Mouse (Mus musculus) liver (tissue): ENCODE measurements at regions not wholly inside any gene's neighbourhood (a gene's known extent, or its start where the extent isn't known, plus 50 kb on each side); places are given as distances from the start of the nearest gene placed in this dataset.

Experiments
- DNase-seq: peaks from one replicate; pipeline ENCODE4 v3.0.0-alpha.2; 2020; ENCODE audit warnings: mixed read lengths

GRCm38 (mm10) chr13:51930931-51931330, 84.5 kb downstream of the Gadd45g start:
- no peak for DNase-seq

DNA sequence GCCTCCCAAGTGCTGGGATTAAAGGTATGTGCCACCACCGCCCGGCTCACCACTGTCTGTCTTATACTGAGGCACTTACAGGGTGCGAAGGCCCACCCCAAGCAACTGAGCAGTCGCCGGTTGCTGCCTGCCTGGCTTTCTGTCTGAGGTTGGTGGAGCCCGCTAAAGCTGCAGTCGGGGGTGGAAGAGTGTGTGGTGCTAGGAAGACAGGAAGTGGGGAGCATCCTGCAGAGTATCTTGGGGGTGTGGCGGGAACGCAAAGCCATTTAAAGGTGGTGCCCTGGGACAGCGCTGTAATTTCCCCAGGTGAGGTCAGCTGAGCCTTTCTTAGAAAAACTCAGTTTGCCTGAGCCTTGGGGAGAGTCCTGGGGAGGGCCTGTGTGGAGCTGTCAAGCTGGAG, 89.3 kb downstream of the Gadd45g start:
- DNase-seq = no peak

GRCm38 (mm10) chr13:51936441-51936840, 90.0 kb downstream of the Gadd45g start:
- DNase-seq = no peak

GRCm38 (mm10) chr13:51937898-51938297, 91.4 kb downstream of the Gadd45g start:
- DNase-seq = no peak

DNA sequence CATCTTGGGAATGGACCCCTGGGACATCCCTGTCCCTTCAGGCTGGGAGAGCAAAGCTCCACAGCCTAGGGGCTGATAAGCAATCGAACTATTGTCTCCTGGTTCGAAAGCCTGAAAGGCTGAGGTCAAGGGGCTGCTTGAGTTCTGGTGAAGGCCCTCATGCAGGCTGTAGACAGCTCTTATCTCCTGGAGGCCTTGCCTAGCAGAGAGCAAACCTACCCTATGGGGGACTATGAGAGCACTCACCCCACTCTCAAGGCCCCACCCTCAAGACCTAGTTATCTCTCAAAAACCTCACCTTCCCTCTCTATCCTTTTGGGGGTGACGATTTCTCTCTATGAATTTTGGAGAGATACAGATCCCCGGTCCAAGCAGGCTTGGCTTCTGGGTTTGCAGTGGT, 92.8 kb downstream of the Gadd45g start:
- DNase-seq = peak; percentile 27

DNA sequence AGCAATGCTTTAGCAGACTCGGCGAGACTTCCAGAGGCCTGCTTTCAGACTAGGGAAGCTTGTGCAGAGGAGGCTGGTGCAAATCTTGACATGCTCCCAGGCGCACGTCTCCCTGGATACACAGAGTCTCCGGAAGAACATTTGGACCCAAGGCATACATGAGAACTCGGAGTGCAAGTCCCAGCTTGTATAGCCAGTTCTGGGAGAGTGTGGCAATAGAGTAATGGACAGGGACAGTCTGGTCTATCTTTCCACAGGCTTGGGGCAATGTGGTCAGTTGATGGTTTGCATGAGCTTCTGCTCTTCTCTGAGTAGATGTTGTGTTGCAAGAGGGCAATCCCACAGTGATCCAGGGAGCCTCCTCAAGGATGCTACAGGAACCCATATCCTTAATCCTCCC, 93.2 kb downstream of the Gadd45g start:
- DNase-seq = no peak

DNA sequence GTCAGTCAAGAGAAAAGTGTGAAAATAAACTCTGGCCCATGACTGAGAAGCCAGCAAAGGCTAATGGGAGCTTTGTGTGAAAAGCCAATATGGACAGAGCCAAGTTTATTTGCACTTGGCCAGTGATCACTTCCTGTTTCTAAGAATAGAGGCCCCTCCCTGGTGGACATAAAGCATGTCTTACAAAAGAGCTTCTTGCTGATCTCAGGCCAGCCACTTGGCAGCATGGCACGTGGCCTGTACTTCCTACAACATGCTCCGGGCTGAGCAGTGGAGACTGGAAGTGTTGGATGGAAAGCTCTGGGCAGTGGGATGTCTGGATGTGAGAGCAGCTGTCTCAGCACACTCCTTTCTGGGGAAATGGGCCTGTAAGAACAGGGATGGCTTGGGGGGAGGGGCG, 99.7 kb downstream of the Gadd45g start:
- DNase-seq = peak; percentile 22

- DNase-seq = no peak
Observed at GRCm38 (mm10) chr13:51948896-51949295, 102.4 kb downstream of the Gadd45g start.

GRCm38 (mm10) chr13:51951506-51952038, 105.1 kb downstream of the Gadd45g start:
- DNase-seq = no peak

- no peak for DNase-seq
Observed at GRCm38 (mm10) chr13:51953084-51953483, 106.6 kb downstream of the Gadd45g start.

DNA sequence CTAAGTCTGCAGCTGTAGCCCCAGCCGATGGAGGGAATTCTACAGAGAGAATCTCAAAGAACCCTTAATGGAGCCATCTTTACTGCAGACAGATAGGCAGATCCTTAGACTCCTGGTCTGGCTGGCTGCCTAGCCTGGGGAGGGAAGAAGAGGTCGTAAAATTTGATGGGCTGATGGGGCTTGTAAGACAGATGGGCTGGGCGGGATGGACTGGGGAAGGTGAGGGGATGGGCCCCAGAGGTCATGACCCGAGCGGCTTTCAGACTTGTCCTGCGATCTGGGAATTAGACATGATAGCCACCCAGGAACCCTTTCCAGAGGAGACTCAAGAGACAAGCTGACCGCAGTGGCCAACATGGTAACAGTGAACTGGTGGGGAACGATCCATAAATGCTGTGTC, 107.1 kb downstream of the Gadd45g start:
- no peak for DNase-seq

DNA sequence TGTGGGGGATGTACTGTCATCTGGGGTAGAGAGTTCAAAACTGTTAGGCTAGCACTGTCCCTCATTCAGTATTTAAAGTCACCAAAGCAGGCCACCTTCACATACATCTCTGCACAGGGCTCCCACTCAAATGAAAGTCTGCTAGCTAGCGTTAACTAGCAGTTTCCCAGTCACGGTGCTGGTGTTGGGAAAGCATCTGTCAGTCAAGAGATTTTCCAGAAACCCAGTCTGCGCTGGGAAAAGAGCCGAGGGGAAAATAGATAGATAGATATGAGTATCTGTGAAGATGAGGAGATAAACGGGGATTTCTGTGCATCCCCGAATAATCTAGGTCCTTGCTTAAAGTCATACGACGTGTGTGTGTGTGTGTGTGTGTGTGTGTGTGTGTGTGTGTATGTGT, 110.6 kb downstream of the Gadd45g start:
- no peak for DNase-seq

DNA sequence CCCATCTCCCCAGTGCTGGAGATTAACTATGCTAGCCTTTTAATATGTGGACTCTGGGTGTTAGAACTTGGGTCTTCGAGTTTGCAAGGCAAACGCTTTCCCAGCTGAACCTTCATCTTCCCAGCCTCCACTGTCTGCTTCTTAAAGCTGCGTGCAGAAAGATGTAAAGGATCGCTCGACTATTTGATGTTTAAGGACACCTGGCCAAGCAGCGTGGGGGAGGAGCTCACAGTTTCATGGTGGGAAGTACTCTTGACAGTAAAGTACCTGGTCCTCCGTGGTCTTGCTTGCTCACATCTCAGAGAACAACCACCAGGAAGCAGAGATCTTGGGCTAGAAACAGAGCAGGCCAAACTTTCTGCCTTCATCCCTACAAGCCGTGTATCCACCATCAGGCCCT, 113.1 kb downstream of the Gadd45g start:
- no peak for DNase-seq

- no peak for DNase-seq
Observed at GRCm38 (mm10) chr13:51960262-51960661, 113.8 kb downstream of the Gadd45g start.

- DNase-seq = peak; percentile 11
Observed at GRCm38 (mm10) chr13:51962191-51962611, 115.7 kb downstream of the Gadd45g start.

DNA sequence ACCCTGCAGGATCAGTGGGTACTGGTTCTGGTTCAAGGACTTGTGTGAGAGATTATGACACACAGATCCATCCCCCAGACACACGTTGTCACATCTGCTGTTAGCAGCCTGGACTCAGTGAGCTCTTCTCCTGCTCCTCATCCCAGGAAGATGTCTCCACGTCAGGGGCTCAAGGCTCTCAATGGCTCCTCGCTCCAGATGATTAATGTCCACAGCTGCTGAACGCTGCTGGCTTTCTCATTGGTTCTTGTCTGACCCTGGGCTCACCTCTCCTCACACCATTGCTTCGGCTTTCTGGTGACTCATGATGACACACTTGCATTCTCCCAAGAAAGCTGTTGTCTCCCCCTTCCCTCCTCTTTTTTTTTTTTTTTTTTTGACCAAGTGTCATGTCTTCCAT, 116.2 kb downstream of the Gadd45g start:
- DNase-seq = no peak

- DNase-seq = no peak
Observed at GRCm38 (mm10) chr13:51963966-51964365, 117.5 kb downstream of the Gadd45g start.

GRCm38 (mm10) chr13:51964416-51964815, 117.9 kb downstream of the Gadd45g start:
- DNase-seq = peak; percentile 23

DNA sequence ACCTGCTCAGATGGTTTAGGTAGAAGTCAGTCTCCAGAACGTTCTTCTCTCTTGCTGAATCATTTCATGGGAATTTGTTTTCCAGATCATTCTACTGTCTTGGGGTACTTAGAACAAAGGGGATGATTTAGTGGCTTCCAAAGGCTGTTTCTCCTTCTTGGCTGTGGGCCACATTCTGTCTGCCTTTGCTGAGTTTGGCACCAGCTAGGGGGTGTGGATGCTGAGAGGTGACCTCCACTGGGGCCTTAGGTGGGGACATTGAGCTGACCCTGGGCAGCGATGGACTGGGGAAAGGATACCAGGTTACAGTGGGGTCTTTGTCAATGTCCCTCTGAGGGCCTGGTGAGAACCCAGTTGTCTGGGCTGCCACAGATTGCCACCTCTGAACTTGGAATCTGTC, 118.4 kb downstream of the Gadd45g start:
- no peak for DNase-seq

GRCm38 (mm10) chr13:51968103-51968502, 121.6 kb downstream of the Gadd45g start:
- no peak for DNase-seq

DNA sequence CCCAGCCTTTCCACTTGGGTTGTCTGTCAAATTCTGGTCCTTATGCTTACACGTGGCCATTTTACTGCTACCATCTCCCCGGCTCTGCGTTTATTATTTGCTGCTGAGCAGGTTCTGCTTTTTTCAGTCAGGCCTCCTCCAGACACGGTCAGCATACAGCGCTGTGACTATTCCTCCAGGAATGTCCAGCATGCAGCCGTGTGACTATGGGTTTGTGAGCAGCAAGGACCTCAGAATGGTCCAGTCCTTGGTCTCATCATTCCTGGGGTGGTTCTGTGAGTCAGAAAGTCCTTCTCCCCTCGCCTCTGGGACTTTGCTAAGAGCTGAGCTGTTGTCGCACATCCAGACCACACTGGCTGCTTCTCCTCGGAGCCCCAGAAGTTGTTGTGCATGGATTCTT, 122.3 kb downstream of the Gadd45g start:
- DNase-seq = no peak

DNA sequence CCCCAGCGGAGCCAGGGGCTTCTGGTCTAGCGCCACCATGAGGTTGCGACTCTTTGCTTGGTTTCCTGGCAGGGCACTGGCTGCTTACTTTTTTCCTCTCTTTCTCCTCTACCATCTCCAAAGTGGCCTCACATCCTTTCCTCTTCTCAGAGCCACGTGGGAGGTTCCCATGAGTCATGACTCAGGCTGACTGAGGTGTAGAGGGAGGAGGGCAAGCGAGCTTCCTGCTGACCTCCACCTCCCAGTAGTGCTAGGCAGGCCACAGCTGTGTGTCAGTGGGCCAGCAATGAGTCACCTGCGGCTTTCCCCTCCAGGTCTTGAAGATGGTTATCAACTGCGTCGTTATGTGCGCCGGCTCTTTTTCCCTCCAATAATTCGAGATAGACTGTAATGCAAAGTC, 123.6 kb downstream of the Gadd45g start:
- DNase-seq = peak; percentile 18

GRCm38 (mm10) chr13:51972656-51973310, 126.3 kb downstream of the Gadd45g start:
- DNase-seq = no peak

- DNase-seq = peak; percentile 31
Observed at GRCm38 (mm10) chr13:51973461-51973860, 127.0 kb downstream of the Gadd45g start.

DNA sequence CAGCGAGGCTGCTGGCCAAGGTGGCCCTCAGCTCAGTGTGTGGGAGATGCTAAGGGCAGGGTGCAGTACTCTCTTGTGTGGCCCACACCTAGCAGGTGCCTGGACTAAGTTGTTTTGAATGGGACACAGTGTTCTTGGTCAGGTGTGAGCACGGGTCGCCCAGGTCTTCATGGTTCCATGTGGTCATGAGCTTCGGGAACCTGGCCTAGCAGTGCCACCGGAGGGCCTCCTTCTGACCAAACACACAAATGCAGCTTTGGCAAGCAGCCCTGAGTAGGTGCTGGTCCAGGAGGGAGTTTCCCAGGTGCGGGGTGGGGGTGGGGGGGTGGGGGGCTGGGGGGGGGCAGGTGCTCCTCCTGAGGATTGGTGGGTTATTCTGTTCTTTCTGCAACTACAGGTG, 127.6 kb downstream of the Gadd45g start:
- no peak for DNase-seq
